Mouse (Mus musculus): Measurements from ENCODE around the gene Aco2. TPM values are rescaled to one million over a fixed set of nuclear protein-coding genes. Genes with fewer than 3 reads are reported as not detected.

The Aco2 gene
- polyA plus RNA-seq, 1 experiment from 2014 or later = 213 TPM

DNA sequence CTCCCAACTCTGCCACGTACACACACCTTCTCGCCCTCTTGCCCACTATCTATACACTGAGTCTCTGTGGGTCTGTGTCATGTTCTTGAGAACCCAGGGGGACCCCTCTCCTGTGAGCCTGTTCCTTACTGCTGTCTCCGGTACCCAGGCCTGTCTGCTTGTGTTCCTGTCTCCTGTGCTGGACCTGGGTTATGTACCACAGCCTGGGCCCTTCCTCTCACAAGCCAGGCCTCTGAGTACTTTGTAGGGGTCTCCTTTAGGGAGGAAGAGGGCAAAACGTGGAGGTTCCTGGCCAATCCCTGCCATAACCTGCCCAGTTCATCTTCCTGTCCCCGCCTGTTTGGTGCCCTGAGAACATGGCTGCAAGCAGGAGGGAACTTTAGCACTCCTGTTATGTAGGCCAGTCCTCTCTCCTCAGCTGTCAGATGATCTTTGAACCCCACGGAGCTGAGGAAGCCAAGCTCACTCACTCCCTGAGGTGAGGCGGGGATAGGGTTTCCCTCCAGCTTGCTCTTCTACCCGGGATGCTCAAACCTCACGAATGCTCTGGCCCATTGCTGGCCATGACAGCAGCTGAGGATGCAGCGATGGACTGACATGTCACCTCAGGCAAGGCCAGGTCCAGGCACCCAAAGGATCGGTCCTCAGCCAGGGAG, 77.5 kb downstream of the Aco2 start:
- Histone ChIP-seq H3K4me1 (no peaks in the 10 kb centered on the region), H3K36me3 (peaks cover 58% of the 10 kb centered on the region), H3K4me3 (no peak overlapping the region), H3K27ac (no peak overlapping the region), H3K27me3 (replicated peaks) (no peaks in the 10 kb centered on the region), H3K9ac (no peak overlapping the region), H3K4me2 (replicated peaks) (no peak overlapping the region), H3K9me3 (no peaks in the 10 kb centered on the region)
- no peak for ATAC-seq (ENCODE audit: low FRiP score, low read depth)
- 76% methylated on average over 11 of the region's 11 CpGs for WGBS

DNA sequence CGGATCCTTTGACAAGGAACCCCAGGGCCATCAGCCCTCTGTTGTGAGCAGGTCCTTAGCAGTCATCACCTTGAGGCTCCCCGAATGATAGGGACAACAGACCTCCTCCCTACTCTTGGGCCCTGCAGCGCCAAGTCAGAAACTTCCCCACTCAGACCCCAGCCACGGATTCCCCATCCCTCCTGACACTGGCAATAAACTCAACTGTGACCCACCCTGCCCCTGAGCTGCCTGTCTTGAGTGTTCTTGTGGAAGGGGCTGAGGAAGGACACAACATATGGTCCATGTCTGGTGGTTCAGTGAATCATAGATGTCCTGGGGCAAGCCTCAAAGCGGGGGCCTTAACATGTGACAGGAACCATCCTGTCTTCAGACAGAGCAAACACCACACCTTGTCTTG, 78.6 kb downstream of the Aco2 start:
- H3K27ac ChIP-seq = no peak overlapping the region
- 88% methylated on average over 5 of the region's 5 CpGs for WGBS
- no peaks in the 10 kb centered on the region for H3K9me3 ChIP-seq
- no peak overlapping the region for H3K9ac ChIP-seq
- no peaks in the 10 kb centered on the region for H3K4me1 ChIP-seq
- ATAC-seq (ENCODE audit: low FRiP score, low read depth) = no peak
- H3K4me2 ChIP-seq (replicated peaks) = no peak overlapping the region
- H3K27me3 ChIP-seq (replicated peaks) = no peaks in the 10 kb centered on the region
- peaks cover 68% of the 10 kb centered on the region for H3K36me3 ChIP-seq
- no peak overlapping the region for H3K4me3 ChIP-seq

GRCm38 (mm10) chr15:81951159-81951558, 79.0 kb downstream of the Aco2 start:
- Histone ChIP-seq H3K4me2 (replicated peaks) (no peak overlapping the region), H3K4me3 (no peak overlapping the region), H3K9ac (no peak overlapping the region), H3K4me1 (no peaks in the 10 kb centered on the region), H3K27me3 (replicated peaks) (no peaks in the 10 kb centered on the region), H3K36me3 (peaks cover 68% of the 10 kb centered on the region), H3K9me3 (no peaks in the 10 kb centered on the region), H3K27ac (no peak overlapping the region)
- ATAC-seq (ENCODE audit: low FRiP score, low read depth) = no peak
- WGBS = 92% methylated on average over 9 of the region's 9 CpGs

GRCm38 (mm10) chr15:81952310-81952709, 80.2 kb downstream of the Aco2 start:
- H3K9ac ChIP-seq = no peak overlapping the region
- H3K27ac ChIP-seq = no peak overlapping the region
- 87% methylated on average over 4 of the region's 4 CpGs for WGBS
- no peaks in the 10 kb centered on the region for H3K4me1 ChIP-seq
- H3K9me3 ChIP-seq = no peaks in the 10 kb centered on the region
- ATAC-seq (ENCODE audit: low FRiP score, low read depth) = no peak
- peaks cover 58% of the 10 kb centered on the region for H3K36me3 ChIP-seq
- no peak overlapping the region for H3K4me2 ChIP-seq (replicated peaks)
- no peak overlapping the region for H3K4me3 ChIP-seq
- no peaks in the 10 kb centered on the region for H3K27me3 ChIP-seq (replicated peaks)

- 96% methylated on average over 9 of the region's 9 CpGs for WGBS
- no peak for ATAC-seq (ENCODE audit: low FRiP score, low read depth)
- Histone ChIP-seq H3K9ac (no peak overlapping the region), H3K27me3 (replicated peaks) (no peaks in the 10 kb centered on the region), H3K4me2 (replicated peaks) (no peak overlapping the region), H3K9me3 (no peaks in the 10 kb centered on the region), H3K4me1 (no peaks in the 10 kb centered on the region), H3K4me3 (no peak overlapping the region), H3K27ac (no peak overlapping the region), H3K36me3 (peaks cover 49% of the 10 kb centered on the region)
These were observed 82.1 kb downstream of the Aco2 start for GRCm38 (mm10) chr15:81954151-81954583.

- Histone ChIP-seq H3K9me3 (no peaks in the 10 kb centered on the region), H3K36me3 (peaks cover 45% of the 10 kb centered on the region), H3K27ac (no peak overlapping the region), H3K4me3 (no peak overlapping the region), H3K27me3 (replicated peaks) (no peaks in the 10 kb centered on the region), H3K4me1 (no peaks in the 10 kb centered on the region), H3K9ac (no peak overlapping the region), H3K4me2 (replicated peaks) (no peak overlapping the region)
- ATAC-seq (ENCODE audit: low FRiP score, low read depth) = no peak
- 93% methylated on average over 6 of the region's 6 CpGs for whole genome bisulfite sequencing
These were observed 82.6 kb downstream of the Aco2 start for GRCm38 (mm10) chr15:81954716-81955115.

DNA sequence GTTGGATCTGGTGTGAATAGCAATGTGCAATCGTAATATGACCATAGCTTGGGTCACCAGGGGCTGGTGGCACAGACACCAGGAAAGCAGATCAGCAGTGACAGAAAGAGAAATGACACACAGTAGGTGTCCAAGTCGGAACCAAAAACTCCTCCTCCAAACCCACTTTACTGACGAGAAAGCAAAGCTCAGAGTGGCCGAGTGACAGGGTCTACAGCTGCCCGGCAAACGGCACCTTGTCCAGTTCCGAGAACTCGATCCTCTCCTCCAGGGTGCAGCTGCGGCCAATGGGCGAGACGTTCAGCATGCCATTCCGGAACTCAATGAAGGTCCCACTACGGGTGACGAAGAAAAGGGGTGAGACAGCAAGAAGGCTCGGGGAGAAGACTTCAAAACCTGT, 83.3 kb downstream of the Aco2 start:
- no peaks in the 10 kb centered on the region for H3K27me3 ChIP-seq (replicated peaks)
- H3K27ac ChIP-seq = no peak overlapping the region
- no peak for ATAC-seq (ENCODE audit: low FRiP score, low read depth)
- H3K36me3 ChIP-seq = peaks cover 38% of the 10 kb centered on the region
- no peaks in the 10 kb centered on the region for H3K4me1 ChIP-seq
- no peak overlapping the region for H3K4me3 ChIP-seq
- 92% methylated on average over 15 of the region's 15 CpGs for WGBS
- H3K4me2 ChIP-seq (replicated peaks) = no peak overlapping the region
- no peaks in the 10 kb centered on the region for H3K9me3 ChIP-seq
- no peak overlapping the region for H3K9ac ChIP-seq

DNA sequence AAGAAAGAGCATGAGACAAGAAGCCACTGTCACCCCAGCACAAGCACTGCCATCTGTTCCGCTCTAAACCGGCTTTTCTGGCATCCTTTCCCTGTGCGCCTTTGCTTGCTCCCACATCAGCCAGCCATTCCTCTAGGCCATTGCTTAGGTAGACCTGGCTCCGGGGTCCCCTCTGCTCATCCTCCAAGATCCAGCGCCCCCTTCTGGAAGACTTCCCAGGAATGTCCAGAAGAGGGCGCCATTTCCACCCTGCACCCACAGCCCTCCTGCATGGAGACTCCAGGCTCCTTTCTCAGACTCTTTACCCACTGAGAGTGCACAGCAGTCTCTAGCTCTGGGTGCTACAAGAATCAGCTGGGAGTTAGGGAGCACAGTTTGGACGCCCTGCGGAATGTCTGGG, 84.3 kb downstream of the Aco2 start:
- H3K4me1 ChIP-seq = no peaks in the 10 kb centered on the region
- H3K9me3 ChIP-seq = no peaks in the 10 kb centered on the region
- peaks cover 27% of the 10 kb centered on the region for H3K36me3 ChIP-seq
- WGBS = 58% methylated on average over 8 of the region's 8 CpGs
- no peak overlapping the region for H3K27ac ChIP-seq
- H3K27me3 ChIP-seq (replicated peaks) = no peaks in the 10 kb centered on the region
- no peak overlapping the region for H3K9ac ChIP-seq
- H3K4me2 ChIP-seq (replicated peaks) = no peak overlapping the region
- H3K4me3 ChIP-seq = no peak overlapping the region
- ATAC-seq (ENCODE audit: low FRiP score, low read depth) = no peak

DNA sequence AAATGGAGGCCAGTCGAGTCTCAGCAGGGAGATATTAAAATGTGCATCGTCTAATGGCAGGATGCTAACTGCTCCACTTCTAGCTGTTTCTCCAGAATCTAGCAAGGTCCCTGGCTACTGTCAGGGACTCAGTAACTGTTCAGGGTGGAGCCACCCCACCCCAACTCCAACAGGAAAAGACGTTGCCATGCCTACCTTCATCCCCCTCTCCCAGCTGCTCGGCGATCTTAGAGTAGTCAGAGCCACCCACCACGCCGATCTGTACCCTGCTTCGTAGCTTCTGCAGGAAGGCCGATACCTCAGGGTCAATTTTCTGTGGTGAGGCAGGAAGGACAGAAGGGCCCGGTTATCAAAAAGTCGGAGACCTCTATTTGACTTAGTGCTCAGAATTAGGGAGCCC, 85.5 kb downstream of the Aco2 start:
- no peak for ATAC-seq (ENCODE audit: low FRiP score, low read depth)
- Histone ChIP-seq H3K27ac (no peak overlapping the region), H3K36me3 (peaks cover 18% of the 10 kb centered on the region), H3K9ac (no peak overlapping the region), H3K9me3 (no peaks in the 10 kb centered on the region), H3K4me3 (no peak overlapping the region), H3K4me2 (replicated peaks) (no peak overlapping the region), H3K4me1 (no peaks in the 10 kb centered on the region), H3K27me3 (replicated peaks) (no peaks in the 10 kb centered on the region)
- WGBS = 90% methylated on average over 11 of the region's 11 CpGs

DNA sequence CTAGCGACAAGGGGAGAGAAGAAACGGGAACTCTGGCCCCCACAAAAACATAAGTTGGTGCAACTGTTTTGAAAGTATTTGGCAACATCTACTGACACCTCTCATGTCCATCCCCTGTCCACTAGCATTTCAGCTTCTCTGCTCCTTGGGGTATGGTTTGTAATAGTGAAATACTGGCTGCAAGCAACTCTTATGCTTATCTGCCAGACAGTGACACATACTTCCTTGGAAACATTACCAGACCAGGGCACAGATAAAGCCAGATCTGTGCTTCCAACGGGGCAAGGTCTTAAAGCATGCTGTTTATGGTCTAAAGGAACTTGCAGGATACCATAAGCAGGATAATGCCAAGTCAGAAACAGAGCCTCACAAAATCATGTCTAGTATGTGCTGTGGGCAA, 86.8 kb downstream of the Aco2 start:
- no peaks in the 10 kb centered on the region for H3K27me3 ChIP-seq (replicated peaks)
- H3K4me1 ChIP-seq = no peaks in the 10 kb centered on the region
- H3K4me3 ChIP-seq = no peak overlapping the region
- H3K27ac ChIP-seq = no peak overlapping the region
- WGBS = 92% methylated on average over 3 of the region's 3 CpGs
- no peak for ATAC-seq (ENCODE audit: low FRiP score, low read depth)
- H3K4me2 ChIP-seq (replicated peaks) = no peak overlapping the region
- H3K9me3 ChIP-seq = no peaks in the 10 kb centered on the region
- H3K9ac ChIP-seq = no peak overlapping the region
- H3K36me3 ChIP-seq = peaks cover 14% of the 10 kb centered on the region

DNA sequence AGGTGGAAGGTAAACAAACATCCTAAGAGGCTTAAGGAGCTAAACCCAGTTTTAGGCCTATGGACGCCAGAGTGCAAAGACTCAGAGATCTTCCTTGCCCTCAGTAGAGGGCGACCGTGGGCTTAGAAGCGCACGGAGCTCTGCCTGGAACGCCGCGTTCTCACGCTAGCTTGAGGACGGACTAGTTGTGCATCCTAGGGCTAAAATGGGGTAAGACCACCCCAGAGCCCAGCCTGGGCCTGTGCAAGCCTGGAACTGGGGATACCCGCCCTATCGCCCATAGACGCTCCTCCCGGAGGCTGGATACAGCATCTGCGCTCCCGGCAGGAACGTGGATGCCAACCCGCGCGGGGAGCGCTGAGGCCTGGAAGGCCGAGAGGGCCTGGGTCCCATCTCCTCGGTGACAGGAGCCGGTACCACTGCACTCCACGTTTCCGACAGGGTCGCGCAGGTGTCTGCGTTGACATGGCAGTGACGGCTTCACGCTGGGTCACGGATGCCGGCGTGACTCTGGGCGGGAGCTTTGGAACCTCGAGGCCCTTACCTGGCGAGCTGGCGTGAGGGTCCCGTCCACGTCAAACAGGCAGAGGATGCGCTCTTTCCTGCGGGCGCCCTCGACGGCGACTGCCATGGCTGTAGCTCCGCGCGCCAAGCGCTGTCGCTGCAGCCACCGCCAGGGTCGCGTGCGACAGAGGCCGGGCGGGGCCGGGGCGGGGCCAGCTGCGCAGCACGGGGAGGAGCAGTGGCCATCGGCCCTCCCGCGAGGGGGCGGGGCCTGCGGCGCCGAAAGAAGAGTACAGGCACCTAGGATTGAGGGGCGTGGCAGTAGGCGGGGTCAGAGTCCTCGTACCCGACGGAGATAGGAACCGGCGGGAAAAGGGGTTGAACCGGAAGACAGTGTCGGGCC, 88.3 kb downstream of the Aco2 start, which contains the start of gene Pmm1:
Gene Pmm1, minus strand, starts transcription at position 760 of the 907 bp plus-strand sequence.
- H3K27me3 ChIP-seq (replicated peaks) = no peaks in the 10 kb centered on the region
- under 1% methylated on average over 77 of the region's 77 CpGs for WGBS

DNA sequence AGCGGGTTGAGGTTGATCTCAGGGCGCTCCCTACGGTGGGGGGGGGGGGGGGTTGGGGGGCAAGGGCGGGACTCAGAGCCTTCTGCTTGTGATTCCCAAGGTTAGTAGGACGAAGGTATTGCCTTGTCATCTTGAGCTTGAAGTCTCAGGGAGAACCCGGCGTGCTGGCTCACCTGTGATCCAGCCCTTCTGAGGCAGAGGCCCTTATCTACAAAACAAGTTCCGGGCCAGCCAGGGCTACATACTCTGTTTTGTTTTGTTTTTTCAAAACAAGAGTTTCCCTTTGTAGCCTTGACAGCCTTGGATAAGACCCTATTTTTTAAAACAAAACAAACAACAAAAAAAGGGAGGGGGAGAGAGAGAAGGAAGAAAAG, 89.0 kb downstream of the Aco2 start:
- H3K9me3 ChIP-seq = no peaks in the 10 kb centered on the region
- peak; percentile 49; the same call in 1 of the 2 replicates for ATAC-seq (ENCODE audit: low FRiP score, low read depth)
- 4% methylated on average over 7 of the region's 8 CpGs for WGBS
- H3K27ac ChIP-seq = no peak overlapping the region
- H3K4me3 ChIP-seq = peak overlapping the region; percentile 61
- H3K4me2 ChIP-seq (replicated peaks) = peak overlapping the region; percentile 100
- H3K4me1 ChIP-seq = no peaks in the 10 kb centered on the region
- no peaks in the 10 kb centered on the region for H3K27me3 ChIP-seq (replicated peaks)
- H3K36me3 ChIP-seq = no peaks in the 10 kb centered on the region
- no peak overlapping the region for H3K9ac ChIP-seq

More for the DNA sequence above, 88.3 kb downstream of the Aco2 start, which contains the start of gene Pmm1:
- peak within 1 kb of the TSS; percentile 69 for H3K9ac ChIP-seq
- peak; percentile 96 for ATAC-seq (ENCODE audit: low FRiP score, low read depth)
- peak within 1 kb of the TSS; percentile 100 for H3K4me2 ChIP-seq (replicated peaks)
- peaks cover 3% of the 10 kb centered on the region for H3K36me3 ChIP-seq
- peak within 1 kb of the TSS; percentile 61 for H3K4me3 ChIP-seq
- H3K27ac ChIP-seq = peak within 1 kb of the TSS; percentile 62; the same call in 1 of the 2 replicates
- no peaks in the 10 kb centered on the region for H3K4me1 ChIP-seq
- no peaks in the 10 kb centered on the region for H3K9me3 ChIP-seq
